Mouse (Mus musculus): ENCODE results near the gene Klrg2. TPM values are rescaled to one million over a fixed set of nuclear protein-coding genes. Genes with fewer than 3 reads are reported as not detected.

Klrg2 gene
- total RNA-seq, 4 experiments from 2014 or later, result 0.64 to 2.1 (median 1.00) TPM

GRCm38 (mm10) chr6:38629556-38629955 is 7.5 kb downstream of the Klrg2 start:
- no peak for DNase-seq (ENCODE audit: low spot score in 2 of 2)

GRCm38 (mm10) chr6:38627486-38627885 is 9.6 kb downstream of the Klrg2 start:
- DNase-seq (ENCODE audit: low spot score in 2 of 2), result no peak

DNA sequence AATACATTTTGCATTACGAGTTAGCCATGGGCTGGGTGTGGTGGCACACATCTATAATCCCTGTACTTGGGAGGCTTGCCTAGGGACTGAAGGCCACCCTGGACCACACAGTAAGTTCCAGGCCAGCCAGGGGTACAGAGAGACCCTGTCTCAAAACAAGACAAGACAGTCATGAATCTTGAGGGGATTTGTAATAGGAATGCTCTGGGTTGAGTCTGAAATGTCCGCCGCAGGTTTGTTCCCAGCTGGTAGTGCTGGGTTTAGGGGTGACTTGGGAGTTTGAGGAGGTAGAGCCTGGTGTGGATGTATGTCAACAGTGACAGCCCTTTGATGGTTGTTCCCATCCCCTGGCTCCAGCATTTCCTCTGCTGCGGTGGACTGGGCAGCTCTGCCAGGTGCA is 10.0 kb downstream of the Klrg2 start:
- no peak for DNase-seq (ENCODE audit: low spot score in 2 of 2)

- peak in 1 of 2 experiments; percentile 0 for DNase-seq (ENCODE audit: low spot score in 2 of 2)
These were observed 11.0 kb downstream of the Klrg2 start for GRCm38 (mm10) chr6:38626086-38626485.

GRCm38 (mm10) chr6:38624439-38624838 is 12.6 kb downstream of the Klrg2 start:
- no peak for DNase-seq (ENCODE audit: low spot score in 2 of 2)

GRCm38 (mm10) chr6:38623457-38623856 is 13.6 kb downstream of the Klrg2 start:
- no peak for DNase-seq (ENCODE audit: low spot score in 2 of 2)

DNA sequence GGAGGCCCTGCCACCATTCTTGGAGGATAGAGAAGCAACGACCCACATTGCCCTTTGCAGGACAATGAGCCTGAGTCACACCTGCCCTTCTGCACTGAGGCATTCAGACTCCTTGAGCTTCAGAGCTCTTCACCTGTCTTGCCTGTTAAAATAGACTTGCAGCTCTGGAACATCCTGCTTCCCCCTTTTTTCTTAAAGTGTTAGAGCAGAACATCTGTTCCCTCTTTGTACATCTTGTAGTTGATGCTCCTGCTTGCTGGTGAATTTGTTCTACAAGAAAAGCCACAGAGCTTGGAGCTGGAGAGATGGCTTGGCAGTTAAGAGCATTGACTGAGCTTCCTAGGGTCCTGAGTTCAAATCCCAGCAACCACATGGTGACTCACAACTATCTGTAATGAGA is 14.6 kb downstream of the Klrg2 start:
- peak in 1 of 2 experiments; percentile 3 for DNase-seq (ENCODE audit: low spot score in 2 of 2)

- DNase-seq (ENCODE audit: low spot score in 2 of 2), result no peak
These were observed 27.1 kb downstream of the Klrg2 start for GRCm38 (mm10) chr6:38609892-38610291.

GRCm38 (mm10) chr6:38597481-38597880 is 39.6 kb downstream of the Klrg2 start:
- DNase-seq (ENCODE audit: low spot score in 2 of 2), result no peak

GRCm38 (mm10) chr6:38581711-38582110 is 55.3 kb downstream of the Klrg2 start:
- DNase-seq (ENCODE audit: low spot score in 2 of 2), result no peak

- DNase-seq (ENCODE audit: low spot score in 2 of 2), result no peak
These were observed 56.8 kb downstream of the Klrg2 start for GRCm38 (mm10) chr6:38580112-38580857.

DNA sequence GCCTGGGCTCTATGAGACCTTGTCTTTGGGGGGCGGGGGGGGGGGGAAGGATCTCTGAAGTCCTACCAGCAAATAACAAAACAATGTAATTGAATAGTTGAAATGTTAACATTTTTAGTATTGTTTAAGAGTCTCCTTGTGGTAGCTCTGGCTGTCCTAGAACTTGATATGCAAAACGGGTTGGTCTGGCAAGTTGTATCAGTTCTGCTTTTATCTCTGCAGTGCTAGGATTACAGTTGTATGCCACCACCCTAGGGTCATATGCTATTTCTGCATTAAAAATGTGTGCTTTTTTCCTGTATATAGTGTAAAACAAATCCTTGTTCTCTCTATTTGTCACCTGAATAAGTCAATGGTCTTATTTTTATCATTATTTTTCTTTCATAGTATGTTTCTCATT is 60.9 kb downstream of the Klrg2 start:
- DNase-seq (ENCODE audit: low spot score in 2 of 2), result no peak

Other genes starting within 250 kb of the Klrg2 start
- gene Ubn2, start 203.3 kb downstream of the Klrg2 start, total RNA-seq (2022), result 10 to 100 TPM; 49.4 to 59.6 (median 53.8) TPM
- 10 to 100 TPM; 41.7 to 64.3 (median 47.9) TPM for gene Fmc1, start 103.7 kb downstream of the Klrg2 start, total RNA-seq (2022)
- gene Luc7l2, start 85.9 kb downstream of the Klrg2 start, total RNA-seq (2022), result 100 to 1,000 TPM; 185 to 230 (median 205) TPM
- 10 to 100 TPM; 44.2 to 56.9 (median 49.1) TPM for gene Clec2l, start 25.8 kb upstream of the Klrg2 start, total RNA-seq (2022)
- gene Tbxas1, start 238.2 kb upstream of the Klrg2 start, total RNA-seq (2022), result 10 to 100 TPM in 2 of 4 experiments, 1 to 10 TPM in 2; 2.1 to 16.8 (median 7.6) TPM
- 10 to 100 TPM; 64.8 to 69.9 (median 67.6) TPM for gene Hipk2, start 238.9 kb upstream of the Klrg2 start, total RNA-seq (2022)

Data from layer of hippocampus, adult 8-10 months (tissue).